Mouse (Mus musculus): ENCODE measurements around the gene Cypt3. TPM values are rescaled to one million over a fixed set of nuclear protein-coding genes. Genes with fewer than 3 reads are reported as not detected.

Gene Cypt3
- polyA plus RNA-seq (2012; rRNA removed): not detected in 2 replicates

DNA sequence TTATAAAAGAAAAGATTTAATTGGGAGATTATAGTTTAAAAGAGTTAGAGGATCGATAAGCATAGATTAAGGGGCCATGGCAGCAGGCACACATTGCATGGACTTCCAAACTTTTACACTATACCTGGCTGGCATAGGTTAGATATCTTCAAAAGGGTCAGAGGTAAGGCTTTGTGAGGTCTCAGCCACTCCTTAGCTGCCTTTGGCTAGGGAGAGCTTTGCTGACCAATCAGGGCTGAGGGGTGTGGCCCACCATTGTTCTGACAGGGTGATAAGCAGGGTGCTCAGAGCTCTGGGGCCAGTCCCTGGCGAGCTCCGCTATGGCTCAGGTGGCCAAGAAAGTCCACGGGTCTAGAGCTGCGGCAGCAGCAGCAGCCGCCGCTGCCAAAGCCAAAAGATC, at the start of gene Cypt3:
Cypt3 (plus strand) TSS at position 301 of the 400 bp plus-strand sequence.

Other genes starting within 250 kb of the Cypt3 start
- gene Ubqln2, start 60.4 kb upstream of the Cypt3 start, polyA plus RNA-seq (2012; rRNA removed): 21.3 and 22.5 TPM in 2 replicates
- gene Kctd12b, start 137.8 kb downstream of the Cypt3 start, polyA plus RNA-seq (2012; rRNA removed): 0.12 and 0.48 TPM in 2 replicates
- gene Nbdy, start 165.0 kb downstream of the Cypt3 start, polyA plus RNA-seq (2012; rRNA removed): 8.7 and 11.5 TPM in 2 replicates